Mouse (Mus musculus) cerebellum, postnatal 25 days (tissue): ENCODE results near the gene Anxa9.
"Not testable (repeated sequence)": the region's sequence is repeated elsewhere in the genome, so short reads cannot be mapped to it uniquely, and the experiment has no call there.

Experiments used
- DNase-seq, 2 experiments: peaks; one replicate each; pipeline ENCODE4 v3.0.0; 2021; ENCODE audit warnings: mixed read lengths in 2 of 2

Anxa9 gene

DNA sequence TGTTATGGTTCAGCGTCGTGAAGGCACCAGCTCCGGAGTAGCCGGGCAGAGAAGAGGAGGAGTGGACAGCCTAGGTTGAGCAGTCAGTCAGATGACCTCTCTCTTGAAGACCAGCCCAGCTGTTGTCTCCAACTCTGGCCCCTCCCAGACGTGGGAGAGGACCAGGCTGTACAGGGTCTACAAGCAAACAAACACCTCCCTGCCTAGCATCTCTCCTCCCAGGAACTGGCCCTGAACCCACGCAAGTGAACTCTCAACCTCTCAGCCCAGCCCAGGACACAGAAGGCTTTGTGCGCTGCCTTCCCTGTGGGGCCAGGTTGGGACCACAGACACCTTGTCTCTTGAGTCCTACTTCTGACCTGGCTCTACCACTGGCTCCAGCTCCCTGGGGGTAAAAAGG lies at the start of gene Anxa9:
Gene Anxa9, minus strand, starts transcription at position 77 of the 400 bp plus-strand sequence.
- no peak for DNase-seq

DNA sequence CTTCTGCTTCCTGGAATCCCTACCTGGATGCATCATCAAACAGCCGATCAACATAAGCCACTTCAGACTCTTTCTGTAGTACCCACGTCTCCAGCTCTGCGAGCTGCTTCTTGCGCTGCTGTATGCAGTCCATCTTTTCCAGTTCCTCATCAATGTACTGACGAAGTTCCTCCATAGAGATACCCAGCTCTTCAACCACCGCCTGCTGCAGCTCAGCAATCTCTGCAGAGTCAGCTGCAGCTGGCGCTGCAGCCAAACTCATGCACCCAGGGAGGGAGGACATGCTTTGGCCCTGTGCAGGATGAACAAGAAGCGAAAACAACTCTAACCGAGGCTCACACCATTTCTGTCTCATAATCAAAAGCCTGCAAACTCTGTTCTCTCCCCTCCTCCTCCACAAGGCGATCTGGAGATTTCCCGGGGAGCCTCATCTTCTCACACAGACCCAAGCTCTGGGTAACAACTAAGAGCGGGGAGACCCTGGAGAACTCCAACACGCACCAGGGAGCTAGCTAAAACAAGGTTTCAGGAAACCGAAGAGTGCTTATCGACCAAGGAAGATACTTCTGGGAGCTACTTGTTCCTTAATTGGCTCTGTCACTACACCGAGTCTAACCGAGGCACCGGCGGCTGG lies 49.1 kb upstream of the Anxa9 start:
- DNase-seq, result not testable (repeated sequence)

DNA sequence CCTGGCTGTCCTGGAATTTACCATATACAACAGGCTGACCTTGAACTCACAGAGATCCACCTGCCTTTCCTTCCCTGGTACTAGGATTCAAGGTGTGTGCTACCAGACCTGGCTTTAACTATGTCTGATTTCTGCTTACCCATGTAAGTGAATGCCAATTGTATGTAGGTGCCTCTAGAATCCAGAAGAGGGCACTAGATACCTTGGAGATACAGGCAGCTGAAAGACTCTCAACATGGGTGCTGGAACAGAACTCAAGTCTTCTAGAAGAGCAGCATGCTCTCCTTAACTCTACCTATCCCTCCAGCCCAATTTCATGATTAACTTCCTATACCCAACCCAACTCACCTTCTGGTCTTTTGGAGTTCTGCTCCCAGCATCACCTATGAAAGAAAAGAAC lies 42.5 kb upstream of the Anxa9 start:
- no peak for DNase-seq

DNA sequence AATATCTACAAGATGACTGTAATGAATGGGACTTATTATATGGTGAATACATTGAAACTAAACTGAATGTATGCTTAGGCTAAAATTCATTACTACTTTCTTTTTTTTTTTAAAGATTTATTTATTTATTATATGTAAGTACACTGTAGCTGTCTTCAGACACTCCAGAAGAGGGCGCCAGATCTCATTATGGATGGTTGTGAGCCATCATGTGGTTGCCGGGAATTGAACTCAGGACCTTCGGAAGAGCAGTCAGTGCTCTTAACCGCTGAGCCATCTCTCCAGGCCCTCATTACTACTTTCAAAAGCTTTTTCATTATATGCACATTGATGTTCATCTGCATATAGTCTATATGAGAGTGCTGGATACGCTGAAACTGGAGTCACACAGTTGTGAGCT lies 41.4 kb upstream of the Anxa9 start:
- not testable (repeated sequence) for DNase-seq

DNA sequence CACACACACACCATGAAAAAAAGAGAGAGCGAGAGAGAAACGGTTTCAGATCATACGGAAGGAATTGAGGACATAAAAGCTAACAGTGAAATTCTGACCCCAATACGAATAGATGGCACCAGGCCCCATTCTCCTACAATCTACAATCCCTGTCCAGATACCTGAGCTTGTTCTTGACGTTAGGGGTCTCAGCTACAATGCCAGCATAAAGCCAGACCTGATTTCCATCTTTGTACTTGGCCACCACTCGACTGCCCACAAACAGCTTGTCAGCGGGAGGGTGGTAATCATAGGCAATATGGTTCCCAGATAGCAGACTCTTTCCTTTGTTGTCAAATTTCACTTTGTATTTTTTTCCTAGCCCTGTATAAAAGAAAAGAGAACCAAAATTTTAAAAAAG lies 39.5 kb upstream of the Anxa9 start:
- DNase-seq, result no peak

DNA sequence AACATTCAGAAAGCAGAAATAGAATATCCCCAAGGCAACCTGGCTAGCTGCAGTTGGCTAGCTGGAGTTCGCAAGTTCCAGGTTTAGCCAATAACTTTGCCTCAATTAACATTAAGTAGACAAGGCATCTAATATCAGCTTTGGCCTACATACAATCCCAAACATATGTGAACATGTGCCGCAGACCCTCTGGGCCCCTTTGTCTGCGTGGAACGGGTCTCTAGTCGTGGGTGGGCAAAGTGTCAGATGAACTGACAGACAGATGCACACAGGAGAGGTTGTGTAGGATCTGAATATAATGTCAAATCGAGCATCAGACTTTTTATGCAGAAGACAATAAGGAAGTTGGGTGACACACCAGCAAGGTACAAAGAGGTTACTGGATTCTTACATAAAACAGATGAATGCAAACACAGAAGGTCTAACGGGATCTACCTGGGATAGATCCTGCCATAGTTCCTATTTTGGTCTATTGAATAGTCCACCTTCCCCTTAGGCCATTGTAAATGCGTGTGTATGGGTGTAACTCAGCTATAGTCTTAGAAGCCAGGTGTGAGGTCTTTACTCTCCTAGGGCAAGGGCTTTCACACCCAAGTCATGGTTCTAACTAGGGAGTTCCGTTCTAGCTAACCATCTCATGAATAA lies 36.5 kb upstream of the Anxa9 start:
- not testable (repeated sequence) for DNase-seq

DNA sequence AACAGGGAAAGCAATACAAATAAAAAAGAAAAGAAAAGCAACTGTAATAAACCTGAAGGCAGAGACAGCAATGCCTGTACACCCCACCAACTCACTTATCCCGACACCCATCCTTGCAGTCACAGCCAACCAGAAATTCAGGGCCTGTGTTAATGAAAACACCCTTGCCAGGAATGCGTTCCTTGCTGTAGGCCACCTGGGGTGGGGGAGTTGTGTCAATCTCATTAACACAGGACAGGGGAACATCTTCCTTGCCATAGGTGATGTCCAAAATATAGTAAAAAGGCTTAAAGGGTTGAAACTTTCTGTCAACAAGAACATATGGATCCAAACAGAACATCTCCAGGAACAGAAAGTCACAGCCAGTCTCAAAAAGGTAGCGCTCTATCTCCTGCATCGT lies 31.3 kb upstream of the Anxa9 start:
- DNase-seq, result no peak

DNA sequence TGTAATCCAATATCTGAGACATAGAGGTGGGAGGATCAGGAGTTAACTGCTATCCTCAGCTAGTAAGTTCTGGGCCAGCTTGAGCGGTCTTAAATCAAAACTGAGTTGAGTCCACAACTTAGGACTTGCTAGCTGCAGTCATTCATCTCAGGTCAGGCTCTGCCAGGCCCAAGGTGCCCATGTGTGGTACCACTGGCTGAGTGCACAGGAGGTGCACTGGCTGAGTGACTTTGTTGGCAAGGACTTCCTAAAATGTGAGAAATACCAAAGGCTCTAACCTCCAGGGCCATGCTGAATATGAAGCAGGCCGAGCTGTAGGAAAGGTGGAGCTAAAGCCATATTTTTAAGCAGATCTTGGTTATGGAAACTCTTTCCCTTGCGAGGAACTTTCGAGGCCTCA lies 30.4 kb upstream of the Anxa9 start:
- DNase-seq, result no peak

DNA sequence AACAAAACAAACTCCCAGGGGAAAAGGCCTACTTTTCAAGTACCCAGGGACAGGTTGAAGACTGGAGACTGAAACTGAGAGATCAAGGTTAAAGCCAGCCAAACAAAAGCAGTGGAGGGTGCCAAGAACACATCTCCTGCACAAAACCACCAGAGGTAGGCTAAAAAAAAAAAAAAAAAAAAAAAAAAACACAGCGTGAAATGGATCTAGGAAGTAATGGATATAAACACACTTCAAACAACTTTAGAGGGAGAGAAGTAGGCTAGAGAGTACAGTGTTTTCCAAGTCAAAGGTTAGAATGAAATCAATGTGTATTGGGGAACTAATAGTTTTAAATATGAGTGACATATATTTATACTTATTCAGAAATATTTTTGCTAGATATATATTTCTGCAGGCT lies 24.6 kb upstream of the Anxa9 start:
- DNase-seq, result no peak

DNA sequence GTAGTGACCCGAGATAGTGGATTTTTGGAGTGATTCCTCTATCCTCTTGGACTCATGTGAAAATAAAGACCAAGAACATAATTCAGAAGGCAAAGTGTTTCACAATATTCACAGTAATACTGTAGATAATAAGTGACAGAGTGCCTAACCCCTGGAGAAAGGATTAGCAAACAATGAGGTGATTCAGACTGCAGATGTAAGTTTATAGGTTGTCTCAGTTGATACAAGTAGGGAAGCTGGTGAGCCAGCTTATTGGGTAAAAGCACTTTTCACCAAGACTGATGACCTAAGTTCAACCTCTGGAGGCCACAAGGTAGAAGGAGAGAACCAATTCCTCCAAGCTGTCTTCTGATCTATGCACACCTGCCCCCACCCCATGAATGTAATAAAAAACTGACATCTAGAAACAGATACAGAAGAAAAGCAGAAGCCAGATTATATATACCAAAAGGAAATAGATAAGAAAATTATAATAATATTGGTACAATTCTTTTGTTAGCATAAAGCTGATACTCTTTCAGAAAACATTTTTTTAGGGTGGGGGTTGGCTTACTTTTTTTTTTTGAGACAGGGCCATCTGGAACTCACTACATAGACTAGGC lies 21.9 kb upstream of the Anxa9 start:
- DNase-seq, result no peak

DNA sequence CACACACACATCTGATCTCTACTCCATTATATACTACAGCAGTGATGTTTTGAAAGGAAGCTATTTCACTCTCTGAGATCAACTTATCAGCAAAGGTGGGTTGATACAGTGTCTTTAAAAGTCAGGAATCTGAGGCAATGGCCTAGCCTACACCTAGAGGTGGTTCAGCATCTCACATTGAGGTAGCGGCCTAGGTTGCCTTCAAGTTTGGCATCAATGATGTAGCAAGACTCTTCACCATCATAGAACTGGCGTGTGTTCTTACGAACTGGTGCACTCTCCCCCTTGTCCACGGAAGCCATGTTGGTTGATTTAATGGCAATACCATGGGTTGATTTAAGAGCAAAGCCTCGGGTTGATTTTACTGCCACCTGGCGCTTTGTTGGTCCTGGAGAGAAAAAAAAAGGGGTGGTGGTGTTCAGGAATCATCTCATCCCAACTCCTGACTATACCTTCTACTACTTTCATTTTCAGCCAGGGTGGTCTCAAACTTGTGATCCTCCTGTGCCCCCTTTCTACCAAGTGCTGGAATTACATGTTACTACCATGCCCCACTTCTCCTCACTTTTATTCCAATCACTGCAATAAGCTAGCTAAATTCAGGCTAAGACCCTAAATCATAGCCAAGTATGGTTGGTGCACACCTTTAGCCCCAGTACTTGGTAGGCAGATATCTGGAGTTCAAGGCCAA lies 17.6 kb upstream of the Anxa9 start:
- no peak for DNase-seq

DNA sequence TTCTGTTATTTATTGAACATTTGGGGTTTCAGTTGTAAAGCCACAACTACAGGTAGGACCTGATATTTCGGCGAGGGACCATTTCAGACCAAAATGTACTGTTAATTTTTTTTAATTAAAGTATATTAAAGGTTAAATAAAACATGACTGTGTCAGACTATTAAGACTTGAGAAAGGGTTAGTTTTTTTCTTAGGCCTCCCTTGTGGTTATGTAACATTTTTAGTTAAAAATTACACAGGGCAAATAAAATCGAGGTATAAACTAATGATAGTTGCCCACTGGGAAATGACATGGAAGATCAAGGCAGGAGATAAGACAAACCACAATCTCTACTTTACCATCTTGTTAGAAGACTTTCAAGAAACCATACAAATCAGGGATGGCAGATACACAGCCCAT lies 16.5 kb upstream of the Anxa9 start:
- no peak for DNase-seq

DNA sequence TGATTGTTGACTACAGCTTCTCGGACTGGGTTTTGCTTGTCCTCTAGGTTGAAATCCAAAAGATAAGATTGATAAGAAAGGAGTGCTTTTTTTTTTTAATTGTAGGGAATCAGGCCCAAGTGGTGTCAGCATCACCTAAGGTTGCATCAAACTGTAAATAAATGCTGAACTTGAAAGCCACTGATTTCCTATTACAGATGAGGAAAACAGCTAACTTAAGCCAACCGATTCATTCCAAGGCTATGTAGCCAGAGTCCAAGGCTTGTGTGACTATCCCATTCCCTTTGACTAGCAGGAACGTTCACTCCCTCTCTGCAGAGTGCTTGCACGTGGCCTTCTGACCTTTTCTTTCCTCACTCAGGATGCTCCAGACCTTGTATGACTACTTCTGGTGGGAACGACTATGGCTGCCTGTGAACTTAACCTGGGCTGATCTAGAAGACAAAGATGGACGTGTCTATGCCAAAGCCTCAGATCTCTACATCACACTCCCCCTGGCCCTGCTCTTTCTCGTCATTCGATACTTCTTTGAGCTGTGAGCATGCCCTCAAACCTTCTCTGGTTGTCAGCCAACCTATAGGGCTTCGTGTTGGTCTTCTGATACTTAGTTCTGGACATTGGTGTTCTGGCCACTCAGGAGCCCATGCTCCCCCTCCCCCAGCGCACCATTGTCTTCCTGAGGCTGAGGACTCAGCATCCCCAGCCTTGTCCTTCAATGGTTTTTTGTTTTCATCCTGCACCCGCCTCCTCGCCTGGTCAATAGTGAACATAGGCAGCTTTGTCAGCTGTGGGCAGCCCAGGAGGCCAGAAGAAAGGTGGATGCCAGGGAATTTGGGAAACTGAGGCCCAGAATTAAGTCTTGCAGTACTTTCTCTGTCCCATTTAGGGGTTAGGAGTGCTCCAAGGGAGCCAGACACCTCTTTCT lies 13.0 kb upstream of the Anxa9 start:
- DNase-seq, result no peak

DNA sequence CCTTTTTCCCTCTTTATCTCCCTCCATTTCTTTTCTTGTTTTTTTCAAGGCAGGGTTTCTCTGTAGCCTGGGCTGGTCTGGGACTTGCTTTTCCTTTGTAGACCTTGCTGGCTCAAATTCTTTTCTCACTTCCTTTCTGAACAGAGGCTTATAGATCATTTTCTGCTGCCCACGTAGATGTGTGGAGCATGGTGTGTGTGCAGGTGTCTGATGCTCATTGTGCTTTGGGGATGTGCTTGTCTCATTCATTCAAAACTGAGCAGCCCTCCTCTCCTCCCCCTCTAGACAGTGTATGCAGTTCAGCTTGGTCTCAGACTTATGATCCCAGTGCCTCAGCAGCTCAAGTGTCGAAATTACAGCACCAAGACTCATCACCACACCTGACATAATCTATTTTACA lies 12.1 kb upstream of the Anxa9 start:
- DNase-seq, result no peak

DNA sequence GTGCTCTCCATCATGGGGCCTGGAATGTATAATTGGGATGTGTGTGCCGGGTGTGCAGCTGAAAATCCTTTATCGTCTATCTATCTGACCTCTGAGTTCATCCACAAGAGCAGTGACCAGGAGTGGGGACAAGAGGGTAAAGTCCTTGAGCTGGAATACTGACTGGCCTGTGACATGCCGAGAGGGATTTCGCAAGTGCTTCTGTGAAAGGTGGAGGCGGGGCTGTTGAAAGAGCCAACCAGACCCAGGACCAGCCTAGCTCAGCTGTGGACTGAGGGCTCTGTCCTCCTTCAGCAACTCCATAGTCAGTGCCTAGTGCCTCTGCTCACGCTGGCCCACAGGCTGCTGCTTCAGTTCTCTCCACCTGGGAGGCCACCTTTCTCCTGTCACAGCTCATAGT lies 11.6 kb upstream of the Anxa9 start:
- no peak for DNase-seq

DNA sequence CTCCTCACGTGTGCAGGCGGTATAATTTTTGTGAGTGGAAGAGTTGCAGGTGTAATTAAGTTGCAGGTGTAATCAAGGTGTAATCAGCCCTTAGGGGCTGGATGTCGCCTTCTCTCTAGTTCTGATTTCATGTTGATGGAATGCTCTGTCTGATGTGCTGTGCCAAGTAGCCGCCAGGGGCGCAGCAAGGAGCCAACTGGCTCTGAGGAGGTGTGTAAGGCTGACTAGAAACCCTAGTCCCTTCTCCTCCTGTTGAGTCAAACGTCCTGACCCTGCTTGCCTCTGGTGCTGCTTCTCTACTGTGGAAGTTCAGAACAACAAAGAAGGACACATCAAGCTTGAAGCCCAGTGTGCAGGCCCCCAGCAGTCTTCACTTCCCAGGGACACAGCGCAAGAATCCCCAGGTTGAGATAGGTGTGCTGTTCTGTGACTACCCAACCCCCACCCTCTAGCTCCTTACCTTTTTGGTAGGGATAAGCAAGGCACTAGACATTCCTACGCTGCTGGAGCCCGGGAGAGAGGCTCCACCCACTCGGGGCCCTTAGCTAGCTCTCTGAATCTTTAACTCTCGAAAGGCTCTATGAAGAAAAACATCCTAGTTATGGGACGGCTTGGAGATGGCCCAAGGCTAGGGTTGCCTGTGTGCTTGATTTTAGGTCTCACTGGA lies 10.6 kb upstream of the Anxa9 start:
- DNase-seq, result peak; percentile 61 to 74

DNA sequence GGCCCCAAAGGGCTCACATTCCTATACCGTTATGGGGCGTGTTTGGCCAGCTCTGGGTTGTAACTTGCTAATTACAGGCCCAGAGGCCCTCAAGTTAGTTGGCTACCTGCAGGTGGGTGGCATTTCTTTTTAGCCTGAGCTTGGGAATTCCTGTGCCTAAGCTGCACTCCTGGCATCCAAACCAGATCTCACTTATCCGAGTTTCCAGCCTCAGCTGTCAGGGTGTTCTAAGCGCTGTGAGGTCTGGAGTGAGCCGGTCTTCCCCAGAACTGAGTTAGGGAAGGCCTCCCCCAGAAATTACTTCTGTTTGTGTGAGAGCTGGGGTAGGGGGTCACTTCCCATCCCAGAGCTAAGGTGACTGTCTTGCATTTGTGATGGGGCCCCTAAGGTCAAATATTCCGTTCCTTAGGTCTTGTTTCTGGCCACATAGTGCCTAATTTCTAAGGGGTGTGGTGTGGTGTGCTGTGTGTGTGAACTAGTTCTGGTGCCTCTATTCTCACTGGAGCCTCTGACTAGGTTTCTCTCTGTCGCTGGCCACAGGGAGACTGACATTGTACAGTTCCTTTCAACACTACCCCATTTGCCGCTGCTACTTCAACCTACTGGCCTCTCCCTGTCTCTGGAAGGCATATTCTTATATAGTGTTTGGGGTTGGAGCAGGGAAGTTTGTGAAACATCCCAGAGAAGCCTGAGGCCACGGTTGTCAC lies 9.0 kb upstream of the Anxa9 start:
- no peak for DNase-seq

DNA sequence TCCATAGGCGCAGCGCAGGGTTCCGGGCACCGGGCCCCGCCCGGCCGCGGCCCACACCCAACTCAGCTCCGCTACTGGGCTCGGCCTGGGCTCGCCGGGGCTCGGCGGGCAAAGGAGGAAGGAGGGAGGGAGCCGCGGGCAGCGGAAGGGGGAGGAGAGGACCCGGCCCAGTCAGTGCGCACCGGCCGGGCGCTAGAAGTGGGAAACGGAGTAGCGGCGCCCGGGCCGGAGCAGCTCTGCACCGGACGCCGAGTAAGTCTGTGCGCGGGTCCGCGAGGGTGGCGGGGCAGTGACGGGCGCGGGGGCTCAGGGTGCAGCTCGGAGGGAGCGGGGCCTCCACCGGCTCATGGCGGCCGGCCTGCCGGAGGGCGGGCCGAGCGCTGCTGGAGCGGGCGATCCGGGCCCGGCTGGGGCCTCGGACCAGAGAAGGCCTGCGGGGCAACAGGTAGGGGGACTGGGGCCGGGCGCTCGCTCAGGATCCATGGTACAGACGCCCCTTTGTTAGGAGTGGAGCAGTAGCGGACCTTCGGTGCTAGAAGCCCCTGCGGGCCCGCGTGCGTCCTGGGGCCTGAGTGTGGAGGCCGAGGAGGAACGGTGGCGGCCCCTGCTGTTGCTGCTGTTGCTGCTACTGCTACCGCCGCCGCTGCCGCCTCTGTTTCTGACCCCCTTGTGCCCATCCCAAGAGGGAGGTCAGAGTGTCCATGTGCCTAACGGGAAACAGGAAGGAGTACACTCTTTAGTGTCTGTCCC lies 8.3 kb upstream of the Anxa9 start:
- peak; percentile 83 for DNase-seq

DNA sequence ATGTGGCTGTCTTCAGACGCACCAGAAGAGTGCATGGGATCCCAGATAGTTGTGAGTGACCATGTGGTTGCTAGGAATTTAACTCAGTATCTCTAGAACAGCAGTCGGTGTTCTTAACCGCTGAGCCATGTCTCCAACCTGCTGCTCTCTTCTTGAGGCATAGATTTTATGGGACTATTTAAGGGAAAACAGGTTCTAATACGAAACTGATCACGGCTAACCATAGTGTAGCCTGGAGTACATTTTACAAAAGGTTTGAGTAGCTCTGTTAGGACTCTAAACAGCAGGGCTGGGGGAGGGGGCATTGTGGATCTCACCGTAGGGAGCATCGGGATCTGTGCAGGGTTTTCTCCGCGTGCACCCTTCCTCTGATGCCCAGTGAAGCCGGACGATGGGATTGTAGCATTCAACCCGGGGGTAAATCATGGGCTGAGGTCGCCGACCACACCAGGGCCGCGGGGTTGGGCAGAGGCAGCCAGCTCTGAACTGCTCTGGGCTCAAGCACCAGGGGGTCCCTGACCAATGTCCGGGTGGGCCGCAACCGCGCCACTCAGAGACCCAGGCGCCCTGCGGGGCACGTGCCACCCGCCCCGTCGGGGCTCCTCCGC lies 7.6 kb upstream of the Anxa9 start, which contains the start of gene Cers2:
Gene Cers2, plus strand, starts transcription at position 306 of the 608 bp plus-strand sequence.
- DNase-seq, result no peak

DNA sequence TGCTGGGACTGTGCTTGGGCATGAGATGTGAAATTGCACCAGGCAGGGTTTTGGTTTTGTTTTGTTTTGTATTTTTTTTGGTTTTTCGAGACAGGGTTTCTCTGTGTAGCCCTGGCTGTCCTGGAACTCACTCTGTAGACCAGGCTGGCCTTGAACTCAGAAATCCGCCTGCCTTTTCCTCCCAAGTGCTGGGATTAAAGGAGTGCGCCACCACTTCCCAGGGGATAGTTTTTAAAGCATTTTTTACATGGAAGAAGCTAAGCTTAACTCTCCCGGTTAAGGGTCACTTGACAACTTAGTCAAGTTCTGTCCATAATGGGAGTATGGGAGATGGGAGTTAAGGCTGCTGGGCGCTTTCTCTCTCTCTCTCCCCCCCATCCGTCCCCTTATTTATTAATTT lies 7.1 kb upstream of the Anxa9 start:
- DNase-seq, result peak in 1 of 2 experiments; percentile 0
